Mouse (Mus musculus) adrenal gland, adult (tissue): Measurements from ENCODE around the gene Kctd8.

Experiments used
- DNase-seq, 2 experiments: peaks; one replicate each; pipeline ENCODE4 v3.0.0; 2022 to 2023; ENCODE audit warnings: low spot score in 1 of 2; ENCODE audit not compliant: inconsistent age in 2 of 2

Kctd8 gene

DNA sequence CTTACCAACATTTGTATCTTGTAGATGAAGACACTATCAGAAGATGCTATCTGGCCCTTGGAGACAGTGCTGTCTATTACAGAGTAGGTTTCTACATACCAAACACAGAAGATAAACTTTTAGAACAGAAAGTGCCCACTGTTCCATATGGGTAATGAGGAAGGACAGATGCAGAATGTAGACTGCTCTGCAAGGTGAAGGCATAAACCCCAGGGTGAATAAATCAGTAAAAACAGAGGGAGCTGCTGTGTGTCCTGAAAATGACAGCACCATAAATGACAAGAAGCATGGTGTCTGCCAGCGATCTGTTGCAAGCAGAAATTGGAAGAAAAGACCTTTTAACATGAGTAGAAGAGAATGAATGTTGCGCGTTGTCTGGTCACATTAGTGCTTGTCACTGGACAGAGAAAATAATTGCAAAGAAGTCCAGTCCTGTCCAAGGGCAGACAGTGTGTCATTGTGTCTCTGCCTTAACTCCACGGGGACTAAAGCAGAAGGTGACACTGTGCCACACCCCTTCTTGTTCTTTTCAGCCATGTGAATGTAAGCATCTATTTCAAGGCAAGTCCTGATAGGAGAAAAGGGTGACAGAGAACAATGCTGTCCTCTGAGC, 181.5 kb downstream of the Kctd8 start:
- DNase-seq: no peak

DNA sequence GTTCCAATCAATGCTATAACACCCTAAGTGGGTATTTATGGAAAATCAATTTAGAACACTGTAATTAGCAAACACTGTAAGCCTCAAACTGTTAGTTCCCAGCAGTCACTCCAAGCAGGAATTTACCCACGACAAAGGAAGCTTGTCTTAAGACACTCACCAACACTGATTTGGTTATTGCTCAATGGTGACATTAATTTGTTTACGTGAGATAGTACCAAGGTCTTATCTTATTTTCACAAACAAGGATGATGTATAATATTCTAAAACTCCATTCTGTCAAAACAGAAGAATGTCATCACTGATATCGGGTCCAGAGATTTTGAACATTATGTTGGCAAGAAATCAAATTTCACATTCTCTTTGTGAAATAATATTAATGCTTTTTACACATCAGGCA, 185.0 kb downstream of the Kctd8 start:
- DNase-seq: no peak

DNA sequence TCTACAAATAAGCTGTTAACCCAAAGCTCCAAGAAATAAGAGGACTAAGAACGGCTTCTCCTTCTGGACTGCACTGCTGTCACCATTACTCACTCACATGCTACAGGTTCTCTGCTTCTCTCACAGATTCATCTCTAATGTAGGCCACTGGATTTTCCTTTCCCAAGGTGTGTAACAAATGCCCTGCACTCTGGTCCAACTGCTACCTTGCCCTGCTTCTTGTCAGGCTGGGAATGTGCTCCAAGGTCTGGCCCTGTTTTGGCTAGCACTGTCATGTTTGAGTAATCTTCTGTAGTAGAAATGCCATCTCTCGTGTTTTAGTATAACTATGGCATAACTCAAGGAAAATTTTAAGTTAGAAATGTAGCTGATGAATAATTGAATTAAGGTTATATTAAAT, 195.7 kb downstream of the Kctd8 start:
- DNase-seq: no peak

DNA sequence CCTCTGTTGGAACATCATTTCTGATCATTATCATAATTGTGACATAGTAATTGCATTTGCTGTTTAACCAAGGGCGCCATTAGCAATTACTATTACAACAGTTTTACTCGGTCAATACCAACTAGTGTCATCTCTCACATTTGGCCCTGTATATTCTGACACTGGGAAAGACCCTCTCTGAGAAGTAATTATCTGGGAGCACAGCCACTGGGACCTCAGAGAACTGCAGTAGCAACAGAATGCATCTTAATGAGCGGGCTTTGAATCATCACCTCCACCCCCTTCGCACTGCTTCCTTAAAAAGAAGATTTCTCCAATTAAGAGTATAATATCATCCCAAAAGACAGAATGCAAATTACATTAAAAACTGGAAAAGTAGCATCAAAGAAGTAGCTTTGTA, 200.4 kb downstream of the Kctd8 start:
- DNase-seq: no peak

DNA sequence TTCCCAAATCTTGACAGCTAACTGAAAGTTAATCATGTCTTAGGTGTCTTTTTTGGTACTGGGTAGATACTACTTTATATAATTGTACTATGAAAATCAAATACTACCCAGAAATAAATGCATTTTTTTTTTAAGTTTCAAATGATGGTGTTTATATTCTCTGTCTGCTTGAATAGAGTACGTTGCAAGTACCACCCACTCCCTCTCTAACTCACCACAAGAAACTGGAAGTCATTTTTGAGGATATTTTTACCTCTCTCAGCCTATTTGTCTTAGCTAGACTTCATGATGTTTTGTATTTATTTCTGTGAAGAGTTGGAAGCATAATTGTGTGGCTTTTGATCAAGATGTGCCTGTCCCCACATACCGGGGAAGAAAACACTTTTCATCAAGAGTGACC, 232.8 kb downstream of the Kctd8 start:
- DNase-seq: no peak

DNA sequence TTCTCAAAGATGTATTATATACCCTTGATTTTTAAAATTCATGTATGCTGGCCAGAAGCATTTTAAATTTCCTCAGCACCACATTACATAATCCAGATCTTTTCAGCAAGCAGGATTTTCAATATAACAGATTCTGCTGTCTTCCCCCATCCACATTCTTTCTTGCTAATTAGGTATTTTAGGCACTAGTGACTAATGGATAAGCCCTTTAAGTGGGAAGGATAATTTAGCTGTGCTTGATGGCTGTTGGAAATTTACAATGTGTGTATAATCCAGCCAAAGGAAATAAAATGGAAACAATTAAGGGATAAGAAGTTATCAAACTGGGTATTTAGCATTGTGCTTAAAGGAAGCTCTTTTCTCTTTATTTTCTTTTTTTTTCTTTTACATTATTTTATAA, 252.6 kb downstream of the Kctd8 start:
- DNase-seq: no peak
